ENCODE assay signal across 16 mouse cellular contexts in genomic region chr8:47996712-47997111, GRCm38 (mm10).
"Had no signal": no experiment of that assay in that cellular context is flagged by ENCODE, and none has a peak within 500 bp of the region (broad histone marks: within the 10 kb centered on the region; RNA-seq: fewer than 3 reads in every experiment).

No protein-coding gene starts in this region.

- H3K4me3 ChIP-seq: midbrain, embryonic 10.5 days; midbrain, embryonic 12.5 days; myocyte; neural tube, embryonic 13.5 days; neural tube, embryonic 15.5 days; stomach, embryonic 15.5 days had no signal

- H3K27me3 ChIP-seq: neural tube, embryonic 13.5 days; neural tube, embryonic 15.5 days; stomach, embryonic 15.5 days had no signal

- H3K36me3 ChIP-seq: midbrain, embryonic 10.5 days; midbrain, embryonic 12.5 days; neural tube, embryonic 13.5 days; neural tube, embryonic 15.5 days; stomach, embryonic 15.5 days had no signal

- H3K9ac ChIP-seq: lung, embryonic 14.5 days; midbrain, embryonic 12.5 days; neural tube, embryonic 13.5 days; neural tube, embryonic 15.5 days; stomach, embryonic 15.5 days had no signal

- H3K9me3 ChIP-seq: midbrain, embryonic 10.5 days; midbrain, embryonic 12.5 days; neural tube, embryonic 13.5 days; neural tube, embryonic 15.5 days; stomach, embryonic 15.5 days had no signal

- DNase-seq: lung, adult 18-20 months; lung, embryonic 14.5 days; lung, postnatal 10 days; lung, postnatal 4 days; midbrain, embryonic 14.5 days; retina, postnatal 1 day; right cerebral cortex, adult 18-20 months; thymus, adult 2 months; thymus, postnatal 36 days had no signal

- H3K27ac ChIP-seq: midbrain, embryonic 10.5 days; midbrain, embryonic 12.5 days; neural tube, embryonic 13.5 days; neural tube, embryonic 15.5 days; stomach, embryonic 15.5 days; stomach, postnatal 0 days had no signal
